9 mouse cellular contexts compared by ENCODE assay signal in genomic region chr5:92679441-92679840, GRCm38 (mm10). TPM values are rescaled to one million over a fixed set of nuclear protein-coding genes. Genes with fewer than 3 reads are reported as not detected.
A peak's percentile ranks its signal among the peaks of the same experiment; 100 is the strongest.
DNase-seq lines count a peak whose midpoint lies in the region; ATAC-seq lines count a peak whose summit lies in the region.
"Had no signal": no experiment of that assay in that cellular context is flagged by ENCODE, and none has a peak within 500 bp of the region (broad histone marks: within the 10 kb centered on the region; RNA-seq: fewer than 3 reads in every experiment).

No protein-coding gene starts in this region.

- WGBS in midbrain, embryonic 14.5 days, result 22% methylated on average over 4 of the region's 4 CpGs
- 21% methylated on average over 4 of the region's 4 CpGs for WGBS in midbrain, embryonic 13.5 days
- 34% methylated on average over 4 of the region's 4 CpGs for WGBS in hindbrain, embryonic 13.5 days

- H3K4me2 ChIP-seq in midbrain, embryonic 14.5 days (ENCODE audit: low read length), result no peak overlapping the region
- no peak overlapping the region for H3K4me2 ChIP-seq in midbrain, embryonic 13.5 days (replicated peaks)
- H3K4me2 ChIP-seq in hindbrain, embryonic 13.5 days, result no peak overlapping the region
- H3K4me2 ChIP-seq: heart, embryonic 15.5 days had no signal

- H3K4me1 ChIP-seq in midbrain, embryonic 14.5 days (ENCODE audit: control insufficient read depth, insufficient read depth, low read length), result no peaks in the 10 kb centered on the region
- peaks cover 18% of the 10 kb centered on the region for H3K4me1 ChIP-seq in midbrain, embryonic 13.5 days (replicated peaks)
- peaks cover 19% of the 10 kb centered on the region for H3K4me1 ChIP-seq in hindbrain, embryonic 13.5 days (replicated peaks)

- no peak overlapping the region for H3K9ac ChIP-seq in midbrain, embryonic 14.5 days (replicated peaks; ENCODE audit: low read length)
- H3K9ac ChIP-seq in midbrain, embryonic 13.5 days (replicated peaks), result no peak overlapping the region
- no peak overlapping the region for H3K9ac ChIP-seq in hindbrain, embryonic 13.5 days
- H3K9ac ChIP-seq: heart, embryonic 15.5 days had no signal

- H3K27me3 ChIP-seq in midbrain, embryonic 14.5 days (ENCODE audit: control insufficient read depth, insufficient read depth, low read length), result 0 out of 2 replicates have a peak, but pooled peaks cover 3% of the 10 kb centered on the region
- H3K27me3 ChIP-seq in midbrain, embryonic 13.5 days, result peaks cover 13% of the 10 kb centered on the region; the same call in 1 of the 2 replicates
- 0 out of 2 replicates have a peak, but pooled peaks cover 2% of the 10 kb centered on the region for H3K27me3 ChIP-seq in hindbrain, embryonic 13.5 days
- H3K27me3 ChIP-seq: heart, embryonic 15.5 days had no signal

- no peaks in the 10 kb centered on the region for H3K9me3 ChIP-seq in midbrain, embryonic 14.5 days (ENCODE audit: control insufficient read depth, low read length)
- no peaks in the 10 kb centered on the region for H3K9me3 ChIP-seq in midbrain, embryonic 13.5 days
- H3K9me3 ChIP-seq in hindbrain, embryonic 13.5 days, result no peaks in the 10 kb centered on the region
- H3K9me3 ChIP-seq: heart, embryonic 15.5 days had no signal

- intact Hi-C loops in gastrocnemius, postnatal 36 days (cut with DNase I), result no loop called here

- DNase-seq in frontal cortex, postnatal 25 days (ENCODE audit: low spot score in 2 of 2), result no peak
- DNase-seq in midbrain, embryonic 14.5 days, result peak; percentile 88
- peak; percentile 57 to 67 for DNase-seq in cerebellum, postnatal 14 days
- peak; percentile 67 for DNase-seq in lung, postnatal 10 days
- no peak for DNase-seq in gastrocnemius, postnatal 36 days

- H3K4me3 ChIP-seq in midbrain, embryonic 14.5 days (replicated peaks; ENCODE audit: low read depth, low read length), result no peak overlapping the region
- H3K4me3 ChIP-seq in midbrain, embryonic 13.5 days (replicated peaks), result no peak overlapping the region
- no peak overlapping the region for H3K4me3 ChIP-seq in hindbrain, embryonic 13.5 days
- H3K4me3 ChIP-seq: heart, embryonic 15.5 days had no signal

- peak; percentile 69 for ATAC-seq in frontal cortex, adult (ENCODE audit: low TSS enrichment)
- no peak for ATAC-seq in midbrain, embryonic 14.5 days (ENCODE audit: low FRiP score, low TSS enrichment)
- ATAC-seq in midbrain, embryonic 13.5 days, result no peak
- no peak for ATAC-seq in hindbrain, embryonic 13.5 days (ENCODE audit: low FRiP score)

- no peaks in the 10 kb centered on the region for H3K36me3 ChIP-seq in midbrain, embryonic 14.5 days (ENCODE audit: control insufficient read depth, insufficient read depth, low read length)
- H3K36me3 ChIP-seq in midbrain, embryonic 13.5 days, result no peaks in the 10 kb centered on the region
- H3K36me3 ChIP-seq in hindbrain, embryonic 13.5 days, result no peaks in the 10 kb centered on the region
- H3K36me3 ChIP-seq: heart, embryonic 15.5 days had no signal

- H3K27ac ChIP-seq in midbrain, embryonic 14.5 days (replicated peaks; ENCODE audit: low read depth, low read length), result no peak overlapping the region
- no peak overlapping the region for H3K27ac ChIP-seq in midbrain, embryonic 13.5 days
- no peak overlapping the region for H3K27ac ChIP-seq in hindbrain, embryonic 13.5 days
- H3K27ac ChIP-seq: heart, embryonic 15.5 days had no signal

RNA-seq across cellular contexts. Expression of gene Shroom3, which starts 3.8 kb away (rescaled TPM):
- 1.4 and 1.5 TPM in 2 replicates for polyA plus RNA-seq in midbrain, embryonic 14.5 days (2014; fragmentation: Nextera tagmentation; extraction: Ambion mirVana)
- polyA plus RNA-seq in midbrain, embryonic 13.5 days (2015; fragmentation: Nextera tagmentation; extraction: Ambion mirVana), result 2.4 and 2.5 TPM in 2 replicates
- total RNA-seq in gastrocnemius, postnatal 36 days (2021), result under 1 TPM; 0.43 to 0.54 TPM
- 2.0 and 2.1 TPM in 2 replicates for polyA plus RNA-seq in hindbrain, embryonic 13.5 days (2015; fragmentation: Nextera tagmentation; extraction: Ambion mirVana)

RNA-seq across cellular contexts. Expression of gene Ccdc158, which starts 4.4 kb away (rescaled TPM):
- polyA plus RNA-seq in midbrain, embryonic 14.5 days (2014; fragmentation: Nextera tagmentation; extraction: Ambion mirVana), result 0.24 and 0.43 TPM in 2 replicates
- 0.37 and 0.63 TPM in 2 replicates for polyA plus RNA-seq in midbrain, embryonic 13.5 days (2015; fragmentation: Nextera tagmentation; extraction: Ambion mirVana)
- under 1 TPM; 0.42 to 0.61 TPM for total RNA-seq in gastrocnemius, postnatal 36 days (2021)
- polyA plus RNA-seq in hindbrain, embryonic 13.5 days (2015; fragmentation: Nextera tagmentation; extraction: Ambion mirVana), result 0.43 and 0.44 TPM in 2 replicates

Comparison
In these comparisons a context has a peak if more than half of its experiments do, and no peak if none do; other contexts are left out.
1. DNase-seq: peak in midbrain, embryonic 14.5 days (single experiment), cerebellum, postnatal 14 days (2 of 2) and lung, postnatal 10 days (single experiment); none in frontal cortex, postnatal 25 days (0 of 2) and gastrocnemius, postnatal 36 days (0 of 2).